ENCODE assay signal across 30 mouse cellular contexts in genomic region chr8:116404571-116404970, GRCm38 (mm10).
"Had no signal": no experiment of that assay in that cellular context is flagged by ENCODE, and none has a peak within 500 bp of the region (broad histone marks: within the 10 kb centered on the region; RNA-seq: fewer than 3 reads in every experiment).

No protein-coding gene starts in this region.

- H3K27ac ChIP-seq: left cerebral cortex, adult 2 months; limb, embryonic 10.5 days; limb, embryonic 12.5 days; limb, embryonic 13.5 days; limb, embryonic 15.5 days; liver, embryonic 13.5 days; liver, embryonic 14.5 days; liver, embryonic 15.5 days; lung, embryonic 15.5 days; macrophage; midbrain, embryonic 10.5 days; midbrain, embryonic 12.5 days; midbrain, embryonic 13.5 days; midbrain, embryonic 15.5 days; neural tube, embryonic 12.5 days had no signal

- H3K27me3 ChIP-seq: limb, embryonic 12.5 days; limb, embryonic 13.5 days; limb, embryonic 15.5 days; liver, embryonic 13.5 days; liver, embryonic 15.5 days; lung, embryonic 15.5 days; megakaryocyte, embryonic 14.5 days; midbrain, embryonic 12.5 days; midbrain, embryonic 15.5 days; neural tube, embryonic 12.5 days had no signal

- ATAC-seq: liver, postnatal 0 days; lung, postnatal 0 days; midbrain, embryonic 13.5 days; midbrain, embryonic 15.5 days had no signal

- H3K4me3 ChIP-seq: left cerebral cortex, adult 2 months; limb, embryonic 10.5 days; limb, embryonic 12.5 days; limb, embryonic 13.5 days; limb, embryonic 15.5 days; liver, embryonic 13.5 days; liver, embryonic 15.5 days; lung, embryonic 15.5 days; megakaryocyte, embryonic 14.5 days; midbrain, embryonic 10.5 days; midbrain, embryonic 12.5 days; midbrain, embryonic 13.5 days; midbrain, embryonic 15.5 days; myocyte; neural tube, embryonic 12.5 days had no signal

- DNase-seq: left cerebral cortex, postnatal 4 days; liver; liver, embryonic 13.5 days; liver, postnatal 0 days; lung, adult 18-20 months; lung, adult 2 months; lung, embryonic 14.5 days; lung, postnatal 10 days; lung, postnatal 14 days; lung, postnatal 36 days; lung, postnatal 4 days; midbrain, embryonic 14.5 days had no signal

- H3K4me2 ChIP-seq: limb, embryonic 12.5 days; limb, embryonic 13.5 days; limb, embryonic 15.5 days; liver, embryonic 11.5 days; liver, embryonic 13.5 days; liver, embryonic 15.5 days; lung, embryonic 14.5 days; lung, embryonic 15.5 days; midbrain, embryonic 12.5 days; midbrain, embryonic 13.5 days; midbrain, embryonic 15.5 days; neural tube, embryonic 12.5 days had no signal

- H3K9me3 ChIP-seq: limb, embryonic 10.5 days; limb, embryonic 12.5 days; limb, embryonic 13.5 days; limb, embryonic 15.5 days; liver, embryonic 13.5 days; liver, embryonic 15.5 days; lung, embryonic 15.5 days; megakaryocyte, embryonic 14.5 days; midbrain, embryonic 10.5 days; midbrain, embryonic 12.5 days; midbrain, embryonic 13.5 days; midbrain, embryonic 15.5 days; neural tube, embryonic 12.5 days had no signal

- H3K9ac ChIP-seq: limb, embryonic 12.5 days; limb, embryonic 13.5 days; limb, embryonic 15.5 days; liver, embryonic 13.5 days; liver, embryonic 14.5 days; liver, embryonic 15.5 days; liver, postnatal 0 days; lung, embryonic 14.5 days; lung, embryonic 15.5 days; midbrain, embryonic 12.5 days; midbrain, embryonic 13.5 days; midbrain, embryonic 15.5 days; neural tube, embryonic 12.5 days had no signal

- H3K36me3 ChIP-seq: limb, embryonic 10.5 days; limb, embryonic 12.5 days; limb, embryonic 13.5 days; limb, embryonic 15.5 days; liver, embryonic 13.5 days; liver, embryonic 15.5 days; lung, embryonic 15.5 days; midbrain, embryonic 10.5 days; midbrain, embryonic 12.5 days; midbrain, embryonic 13.5 days; midbrain, embryonic 15.5 days; neural tube, embryonic 12.5 days had no signal

- H3K4me1 ChIP-seq: limb, embryonic 10.5 days; limb, embryonic 12.5 days; limb, embryonic 13.5 days; limb, embryonic 15.5 days; liver, embryonic 13.5 days; liver, embryonic 15.5 days; lung, embryonic 15.5 days; megakaryocyte, embryonic 14.5 days; midbrain, embryonic 10.5 days; midbrain, embryonic 12.5 days; midbrain, embryonic 13.5 days; midbrain, embryonic 15.5 days; neural tube, embryonic 12.5 days had no signal
